Mouse (Mus musculus): ENCODE results near the gene Fthl17e. TPM values are rescaled to one million over a fixed set of nuclear protein-coding genes. Genes with fewer than 3 reads are reported as not detected.
"Not testable (repeated sequence)": the region's sequence is repeated elsewhere in the genome, so short reads cannot be mapped to it uniquely, and the experiment has no call there.

Gene Fthl17e
- polyA plus RNA-seq (2015; fragmentation: Nextera tagmentation; extraction: Ambion mirVana) = not detected in 2 replicates

DNA sequence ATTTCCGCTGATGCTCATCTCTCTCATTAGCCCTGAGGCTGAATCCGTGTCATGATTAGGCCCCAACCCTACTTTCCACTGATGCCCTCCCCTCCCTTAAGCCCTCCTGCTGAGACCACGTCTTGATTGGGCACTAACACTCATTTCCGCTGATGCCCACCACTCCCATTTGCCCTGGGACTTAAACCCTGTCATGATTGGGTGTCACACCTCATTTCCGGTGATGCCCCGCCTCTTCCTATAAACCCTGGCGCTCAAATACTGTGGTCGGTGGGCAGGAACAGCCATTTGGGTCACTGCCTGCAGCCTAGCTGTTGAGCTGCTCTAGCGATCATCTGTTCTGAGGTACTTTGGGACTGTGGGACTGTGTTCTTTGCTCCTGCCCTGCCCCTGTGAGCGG, at the start of gene Fthl17e:
TSS of gene Fthl17e (plus strand) at position 301 of the 400 bp plus-strand sequence.
- WGBS = no CpG with 5 or more reads among the region's 10 CpGs
- not testable (repeated sequence) for H3K27me3 ChIP-seq (ENCODE audit: control insufficient read depth, insufficient read depth, low read length); H3K9ac ChIP-seq (ENCODE audit: low read length); H3K4me2 ChIP-seq (ENCODE audit: low read depth, low read length); ATAC-seq (ENCODE audit: insufficient read depth, low FRiP score); H3K27ac ChIP-seq (ENCODE audit: low read length); H3K9me3 ChIP-seq (replicated peaks; ENCODE audit: control insufficient read depth, low read length); H3K4me3 ChIP-seq (replicated peaks; ENCODE audit: low read length); H3K36me3 ChIP-seq (ENCODE audit: control insufficient read depth, insufficient read depth, low read length); H3K4me1 ChIP-seq (ENCODE audit: control insufficient read depth, insufficient read depth, low read length)

DNA sequence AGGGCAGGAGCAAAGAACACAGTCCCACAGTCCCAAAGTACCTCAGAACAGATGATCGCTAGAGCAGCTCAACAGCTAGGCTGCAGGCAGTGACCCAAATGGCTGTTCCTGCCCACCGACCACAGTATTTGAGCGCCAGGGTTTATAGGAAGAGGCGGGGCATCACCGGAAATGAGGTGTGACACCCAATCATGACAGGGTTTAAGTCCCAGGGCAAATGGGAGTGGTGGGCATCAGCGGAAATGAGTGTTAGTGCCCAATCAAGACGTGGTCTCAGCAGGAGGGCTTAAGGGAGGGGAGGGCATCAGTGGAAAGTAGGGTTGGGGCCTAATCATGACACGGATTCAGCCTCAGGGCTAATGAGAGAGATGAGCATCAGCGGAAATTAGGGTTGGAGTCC, 46.6 kb upstream of the Fthl17e start, which contains the start of gene Fthl17d:
TSS of gene Fthl17d (minus strand) at position 101 of the 400 bp plus-strand sequence.
- not testable (repeated sequence) for H3K36me3 ChIP-seq (ENCODE audit: control insufficient read depth, insufficient read depth, low read length); ATAC-seq (ENCODE audit: insufficient read depth, low FRiP score); H3K27me3 ChIP-seq (ENCODE audit: control insufficient read depth, insufficient read depth, low read length); H3K9me3 ChIP-seq (replicated peaks; ENCODE audit: control insufficient read depth, low read length); H3K4me2 ChIP-seq (ENCODE audit: low read depth, low read length); H3K4me1 ChIP-seq (ENCODE audit: control insufficient read depth, insufficient read depth, low read length); H3K9ac ChIP-seq (ENCODE audit: low read length); H3K4me3 ChIP-seq (replicated peaks; ENCODE audit: low read length); H3K27ac ChIP-seq (ENCODE audit: low read length)
- WGBS = no CpG with 5 or more reads among the region's 9 CpGs

DNA sequence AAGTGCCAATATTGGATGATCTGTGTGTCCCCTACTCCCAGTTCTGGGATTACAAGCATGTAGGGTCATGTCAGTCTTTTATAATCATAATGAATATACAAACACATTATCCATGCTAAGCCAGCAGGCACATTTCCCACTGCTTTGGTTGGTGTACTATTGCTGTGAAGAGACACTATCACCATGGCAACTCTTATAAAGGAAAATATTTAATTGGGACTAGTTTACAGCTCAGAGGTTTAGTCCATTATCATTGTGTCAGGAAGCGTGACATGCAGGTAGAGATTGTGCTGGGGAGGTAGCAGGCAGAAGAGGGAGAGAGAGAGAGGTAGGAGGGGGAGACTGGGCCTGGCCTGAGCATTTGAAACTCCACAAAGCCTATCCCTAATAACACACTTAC, 17.2 kb upstream of the Fthl17e start:
- Histone ChIP-seq H3K4me3 (replicated peaks; ENCODE audit: low read length) (no peak overlapping the region), H3K27ac (ENCODE audit: low read length) (no peak overlapping the region), H3K27me3 (ENCODE audit: control insufficient read depth, insufficient read depth, low read length) (no peaks in the 10 kb centered on the region), H3K4me2 (ENCODE audit: low read depth, low read length) (no peak overlapping the region), H3K36me3 (ENCODE audit: control insufficient read depth, insufficient read depth, low read length) (no peaks in the 10 kb centered on the region), H3K4me1 (ENCODE audit: control insufficient read depth, insufficient read depth, low read length) (no peaks in the 10 kb centered on the region), H3K9me3 (replicated peaks; ENCODE audit: control insufficient read depth, low read length) (no peaks in the 10 kb centered on the region), H3K9ac (ENCODE audit: low read length) (no peak overlapping the region)
- 76% methylated on average over 1 of the region's 1 CpGs for WGBS
- no peak for ATAC-seq (ENCODE audit: insufficient read depth, low FRiP score)

DNA sequence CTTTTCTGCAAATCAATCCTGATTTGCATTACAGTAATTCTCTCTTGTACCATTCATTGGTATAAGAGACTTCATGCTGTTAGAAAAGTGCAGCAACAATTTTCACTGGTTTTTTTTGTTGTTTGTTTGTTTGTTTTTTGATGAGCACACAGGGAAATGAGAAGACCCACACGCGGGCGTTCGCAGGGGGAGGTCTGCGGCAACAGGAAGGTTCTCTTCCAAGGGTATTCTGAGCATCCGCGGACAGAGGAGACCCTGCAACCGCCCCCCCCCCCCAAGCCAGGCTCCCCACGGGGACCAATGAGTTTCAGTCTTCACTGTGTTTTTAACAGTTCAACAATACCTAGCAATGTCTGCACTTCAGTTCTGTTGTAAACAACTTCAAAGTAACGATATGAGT, 13.8 kb upstream of the Fthl17e start:
- Histone ChIP-seq H3K27me3 (ENCODE audit: control insufficient read depth, insufficient read depth, low read length) (no peaks in the 10 kb centered on the region), H3K4me1 (ENCODE audit: control insufficient read depth, insufficient read depth, low read length) (no peaks in the 10 kb centered on the region), H3K9me3 (replicated peaks; ENCODE audit: control insufficient read depth, low read length) (no peaks in the 10 kb centered on the region), H3K4me3 (replicated peaks; ENCODE audit: low read length) (no peak overlapping the region), H3K4me2 (ENCODE audit: low read depth, low read length) (no peak overlapping the region), H3K36me3 (ENCODE audit: control insufficient read depth, insufficient read depth, low read length) (no peaks in the 10 kb centered on the region), H3K27ac (ENCODE audit: low read length) (no peak overlapping the region), H3K9ac (ENCODE audit: low read length) (no peak overlapping the region)
- ATAC-seq (ENCODE audit: insufficient read depth, low FRiP score) = no peak
- WGBS = 59% methylated on average over 10 of the region's 10 CpGs

DNA sequence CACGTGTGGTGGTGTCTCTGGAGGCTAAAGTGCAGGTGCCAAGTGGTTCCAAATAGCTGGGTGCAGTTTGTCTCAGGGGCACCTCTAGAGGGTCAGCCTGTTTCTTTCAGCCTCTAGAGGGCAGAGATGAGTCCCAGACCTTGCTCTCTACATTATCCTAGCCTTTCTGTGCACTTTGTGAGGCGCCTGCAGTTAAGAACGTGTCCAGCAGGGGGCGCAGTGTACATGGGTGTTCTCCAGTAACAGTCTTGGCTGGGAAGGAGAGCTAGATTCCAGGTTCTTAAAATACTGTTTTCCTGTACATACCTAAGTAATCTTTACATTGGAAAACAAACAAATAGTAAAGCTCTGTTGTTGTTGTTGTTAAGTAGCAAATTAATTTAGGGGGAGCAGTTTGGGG, 8.3 kb downstream of the Fthl17e start:
- not testable (repeated sequence) for H3K27ac ChIP-seq (ENCODE audit: low read length); ATAC-seq (ENCODE audit: insufficient read depth, low FRiP score); H3K36me3 ChIP-seq (ENCODE audit: control insufficient read depth, insufficient read depth, low read length); H3K9ac ChIP-seq (ENCODE audit: low read length); H3K4me3 ChIP-seq (replicated peaks; ENCODE audit: low read length); H3K27me3 ChIP-seq (ENCODE audit: control insufficient read depth, insufficient read depth, low read length); H3K4me2 ChIP-seq (ENCODE audit: low read depth, low read length); H3K9me3 ChIP-seq (replicated peaks; ENCODE audit: control insufficient read depth, low read length); H3K4me1 ChIP-seq (ENCODE audit: control insufficient read depth, insufficient read depth, low read length)
- WGBS = 26% methylated on average over 3 of the region's 4 CpGs

DNA sequence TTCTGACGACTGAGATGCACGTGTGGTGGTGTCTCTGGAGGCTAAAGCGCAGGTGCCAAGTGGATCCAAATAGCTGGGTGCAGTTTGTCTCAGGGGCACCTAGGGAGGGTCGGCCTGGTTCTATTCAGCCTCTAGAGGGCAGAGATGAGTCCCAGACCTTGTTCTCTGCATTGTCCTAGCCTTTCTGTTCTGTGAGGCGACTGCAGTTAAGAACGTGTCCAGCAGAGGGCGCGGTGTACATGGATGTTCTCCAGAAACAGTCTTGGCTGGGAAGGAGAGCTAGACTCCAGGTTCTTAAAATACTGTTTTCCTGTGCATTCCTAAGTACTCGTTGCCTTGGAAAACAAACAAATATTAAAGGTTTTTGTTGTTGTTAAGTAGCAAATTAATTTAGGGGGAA, 27.7 kb downstream of the Fthl17e start:
- not testable (repeated sequence) for ATAC-seq (ENCODE audit: insufficient read depth, low FRiP score)
- 26% methylated on average over 7 of the region's 9 CpGs for WGBS

DNA sequence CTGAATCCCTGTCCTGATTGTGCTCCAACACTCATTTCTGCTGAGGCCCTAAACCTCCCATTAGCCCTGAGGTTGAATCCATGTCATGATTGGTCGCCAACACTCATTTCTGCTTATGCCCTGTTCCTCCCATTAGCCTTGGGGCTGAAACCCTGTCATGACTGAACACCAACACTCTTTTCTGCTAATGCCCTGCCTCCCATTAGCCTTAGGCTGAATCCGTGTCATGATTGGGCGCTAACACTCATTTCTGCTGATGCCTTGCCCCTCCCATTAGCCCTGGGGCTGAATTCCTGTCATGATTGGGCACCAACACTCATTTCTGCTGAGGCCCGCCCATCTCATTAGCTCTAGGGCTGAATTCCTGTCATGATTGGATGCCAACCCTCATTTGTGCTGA, 28.8 kb downstream of the Fthl17e start:
- 88% methylated on average over 4 of the region's 4 CpGs for WGBS
- no peak overlapping the region for H3K27ac ChIP-seq (ENCODE audit: low read length)
- H3K4me3 ChIP-seq (replicated peaks; ENCODE audit: low read length) = no peak overlapping the region
- no peaks in the 10 kb centered on the region for H3K27me3 ChIP-seq (ENCODE audit: control insufficient read depth, insufficient read depth, low read length)
- no peak for ATAC-seq (ENCODE audit: insufficient read depth, low FRiP score)
- no peaks in the 10 kb centered on the region for H3K9me3 ChIP-seq (replicated peaks; ENCODE audit: control insufficient read depth, low read length)
- H3K4me2 ChIP-seq (ENCODE audit: low read depth, low read length) = no peak overlapping the region
- H3K36me3 ChIP-seq (ENCODE audit: control insufficient read depth, insufficient read depth, low read length) = no peaks in the 10 kb centered on the region
- no peak overlapping the region for H3K9ac ChIP-seq (ENCODE audit: low read length)
- H3K4me1 ChIP-seq (ENCODE audit: control insufficient read depth, insufficient read depth, low read length) = no peaks in the 10 kb centered on the region

More for the DNA sequence above, 27.7 kb downstream of the Fthl17e start:
- not testable (repeated sequence) for H3K4me1 ChIP-seq (ENCODE audit: control insufficient read depth, insufficient read depth, low read length); H3K27ac ChIP-seq (ENCODE audit: low read length); H3K36me3 ChIP-seq (ENCODE audit: control insufficient read depth, insufficient read depth, low read length); H3K9me3 ChIP-seq (replicated peaks; ENCODE audit: control insufficient read depth, low read length); H3K4me2 ChIP-seq (ENCODE audit: low read depth, low read length); H3K4me3 ChIP-seq (replicated peaks; ENCODE audit: low read length); H3K9ac ChIP-seq (ENCODE audit: low read length); H3K27me3 ChIP-seq (ENCODE audit: control insufficient read depth, insufficient read depth, low read length)

DNA sequence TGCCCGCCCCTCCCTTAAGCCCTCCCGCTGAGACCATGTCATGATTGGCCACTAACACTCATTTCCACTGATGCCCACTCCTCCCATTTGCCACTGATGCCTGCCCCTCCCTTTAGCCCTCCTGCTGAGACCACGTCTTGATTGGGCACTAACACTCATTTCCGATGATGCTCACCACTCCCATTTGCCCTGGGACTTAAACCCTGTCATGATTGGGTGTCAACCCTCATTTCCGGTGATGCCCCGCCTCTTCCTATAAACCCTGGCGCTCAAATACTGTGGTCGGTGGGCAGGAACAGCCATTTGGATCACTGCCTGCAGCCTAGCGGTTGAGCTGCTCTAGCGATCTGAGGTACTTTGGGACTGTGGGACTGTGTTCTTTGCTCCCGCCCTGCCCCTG, 29.4 kb downstream of the Fthl17e start, which contains the start of gene Fthl17f:
TSS of gene Fthl17f (plus strand) at position 301 of the 400 bp plus-strand sequence.
- H3K4me1 ChIP-seq (ENCODE audit: control insufficient read depth, insufficient read depth, low read length) = not testable (repeated sequence)

DNA sequence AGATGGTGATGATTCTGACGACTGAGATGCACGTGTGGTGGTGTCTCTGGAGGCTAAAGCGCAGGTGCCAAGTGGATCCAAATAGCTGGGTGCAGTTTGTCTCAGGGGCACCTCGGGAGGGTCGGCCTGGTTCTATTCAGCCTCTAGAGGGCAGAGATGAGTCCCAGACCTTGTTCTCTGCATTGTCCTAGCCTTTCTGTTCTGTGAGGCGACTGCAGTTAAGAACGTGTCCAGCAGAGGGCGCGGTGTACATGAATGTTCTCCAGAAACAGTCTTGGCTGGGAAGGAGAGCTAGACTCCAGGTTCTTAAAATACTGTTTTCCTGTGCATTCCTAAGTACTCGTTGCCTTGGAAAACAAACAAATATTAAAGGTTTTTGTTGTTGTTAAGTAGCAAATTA, 44.4 kb downstream of the Fthl17e start:
- H3K36me3 ChIP-seq (ENCODE audit: control insufficient read depth, insufficient read depth, low read length); H3K9ac ChIP-seq (ENCODE audit: low read length); H3K27me3 ChIP-seq (ENCODE audit: control insufficient read depth, insufficient read depth, low read length); H3K9me3 ChIP-seq (replicated peaks; ENCODE audit: control insufficient read depth, low read length); ATAC-seq (ENCODE audit: insufficient read depth, low FRiP score); H3K4me2 ChIP-seq (ENCODE audit: low read depth, low read length); H3K27ac ChIP-seq (ENCODE audit: low read length); H3K4me3 ChIP-seq (replicated peaks; ENCODE audit: low read length); H3K4me1 ChIP-seq (ENCODE audit: control insufficient read depth, insufficient read depth, low read length): not testable (repeated sequence)
- WGBS = 7% methylated on average over 7 of the region's 10 CpGs

More for the DNA sequence above, 29.4 kb downstream of the Fthl17e start, which contains the start of gene Fthl17f:
- H3K36me3 ChIP-seq (ENCODE audit: control insufficient read depth, insufficient read depth, low read length); H3K9me3 ChIP-seq (replicated peaks; ENCODE audit: control insufficient read depth, low read length); H3K27ac ChIP-seq (ENCODE audit: low read length); ATAC-seq (ENCODE audit: insufficient read depth, low FRiP score); H3K9ac ChIP-seq (ENCODE audit: low read length); H3K27me3 ChIP-seq (ENCODE audit: control insufficient read depth, insufficient read depth, low read length); H3K4me2 ChIP-seq (ENCODE audit: low read depth, low read length); H3K4me3 ChIP-seq (replicated peaks; ENCODE audit: low read length): not testable (repeated sequence)
- 90% methylated on average over 11 of the region's 11 CpGs for WGBS
